Mouse (Mus musculus): ENCODE data around the gene Slc48a1.
A peak's percentile ranks its signal among the peaks of the same experiment; 100 is the strongest.

Slc48a1 gene

DNA sequence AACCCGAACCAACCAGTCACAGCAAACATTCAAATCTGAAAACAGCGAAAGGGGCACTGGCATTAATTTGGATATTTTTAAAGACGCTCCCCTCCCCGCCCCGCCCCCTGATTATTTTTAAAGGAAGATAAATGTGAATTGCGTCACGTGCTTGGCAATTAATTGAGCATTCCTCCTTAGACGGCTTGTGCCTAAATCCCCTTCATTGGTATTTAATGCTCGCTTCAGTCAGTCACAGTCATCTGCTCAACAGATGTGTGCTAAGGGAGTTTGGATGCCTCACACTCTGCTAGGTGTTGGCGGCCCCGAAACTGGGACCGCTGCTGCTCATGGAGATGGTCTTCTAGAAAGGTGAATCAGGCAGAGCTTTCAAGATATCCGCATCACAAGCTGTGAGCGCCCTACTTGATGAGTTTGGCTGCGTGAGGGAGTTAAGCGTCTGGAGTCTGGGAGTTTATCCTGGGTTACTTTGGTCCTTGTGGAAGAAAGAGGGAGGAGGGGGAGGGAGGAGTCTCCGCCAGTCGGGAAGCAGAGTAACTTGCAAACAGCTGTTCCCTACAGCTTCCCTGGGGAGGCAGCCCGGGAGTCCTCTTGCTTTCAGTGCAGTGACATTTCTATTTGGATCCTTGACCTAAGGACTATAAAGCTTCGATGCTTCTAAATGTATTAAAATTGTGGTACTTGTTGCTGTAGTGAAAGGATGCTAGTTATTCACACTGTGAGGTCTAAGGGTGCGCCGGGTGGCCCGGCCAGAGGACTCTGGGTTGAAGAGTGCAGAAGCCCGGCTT lies 3.8 kb downstream of the Slc48a1 start:
- DNase-seq (ENCODE audit: low spot score in 2 of 2): no peak

DNA sequence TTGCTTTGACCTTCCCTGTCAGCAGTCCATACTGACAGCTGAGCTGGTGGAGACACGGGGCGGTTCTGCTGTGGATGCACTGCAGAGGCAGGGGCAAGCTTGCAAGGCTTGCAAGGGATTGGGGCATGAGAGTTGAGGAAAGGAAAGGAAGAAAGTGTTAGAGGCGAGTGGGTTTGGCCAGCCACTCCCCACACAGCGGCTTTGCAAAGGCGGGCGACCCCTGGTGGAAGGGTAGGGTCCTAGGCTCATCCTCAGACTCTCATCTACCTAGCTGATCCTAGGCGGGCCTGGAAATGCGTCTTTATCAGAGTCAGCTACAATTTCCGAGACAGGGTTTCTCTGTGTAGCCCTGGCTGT lies 4.4 kb downstream of the Slc48a1 start:
- no peak for DNase-seq (ENCODE audit: low spot score in 2 of 2)

DNA sequence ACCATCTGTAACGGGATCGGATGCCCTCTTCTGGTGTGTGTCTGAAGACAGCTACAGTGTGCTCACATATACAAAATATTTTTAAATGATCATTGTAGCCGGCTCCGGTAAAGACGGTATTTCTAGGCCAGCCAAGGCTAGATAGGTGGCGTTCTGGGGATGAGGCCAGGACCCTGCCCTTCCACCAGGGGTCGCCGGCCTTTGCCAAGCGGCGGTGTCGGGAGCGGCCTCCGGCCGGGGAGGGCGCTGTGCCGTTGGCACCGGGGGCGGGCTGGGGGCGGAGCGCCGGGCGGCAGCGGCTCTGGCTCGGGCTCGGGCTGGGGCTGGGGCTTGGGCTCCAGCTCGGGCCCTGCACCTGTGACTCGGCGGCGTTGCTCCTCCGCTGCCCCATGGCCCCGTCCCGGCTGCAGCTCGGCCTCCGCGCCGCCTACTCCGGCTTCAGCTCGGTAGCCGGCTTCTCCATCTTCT lies 5.8 kb downstream of the Slc48a1 start:
- peak; percentile 70 to 71 for DNase-seq (ENCODE audit: low spot score in 2 of 2)

DNA sequence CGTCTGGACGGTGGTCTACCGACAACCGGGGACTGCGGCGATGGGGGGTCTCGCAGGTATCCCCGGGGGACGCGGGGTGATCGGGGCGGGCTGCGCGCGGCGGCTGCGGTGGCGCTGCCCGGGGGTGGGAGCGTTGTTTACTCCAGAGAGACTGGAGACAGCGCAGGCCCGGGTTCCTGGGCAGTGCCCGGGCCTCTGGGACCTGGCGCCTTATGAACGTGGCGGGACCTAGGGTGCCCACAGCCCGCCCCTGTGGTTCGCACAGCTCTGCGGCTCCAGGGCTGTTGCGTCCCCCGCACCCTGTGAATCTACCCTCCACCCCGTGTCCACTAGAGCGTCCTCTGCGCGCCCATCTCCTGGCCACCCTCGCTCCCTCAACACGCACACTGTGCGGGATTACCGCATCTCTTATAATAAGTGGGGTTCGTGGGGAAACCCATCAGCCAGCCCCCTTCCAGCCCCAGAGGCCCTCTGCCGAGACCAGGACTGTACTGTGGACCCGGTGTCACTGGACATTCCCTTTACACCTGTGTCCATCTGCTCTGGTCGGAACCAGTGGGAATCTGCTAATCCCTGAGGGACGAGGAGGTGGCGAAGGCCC lies 6.3 kb downstream of the Slc48a1 start:
- DNase-seq (ENCODE audit: low spot score in 2 of 2): no peak

DNA sequence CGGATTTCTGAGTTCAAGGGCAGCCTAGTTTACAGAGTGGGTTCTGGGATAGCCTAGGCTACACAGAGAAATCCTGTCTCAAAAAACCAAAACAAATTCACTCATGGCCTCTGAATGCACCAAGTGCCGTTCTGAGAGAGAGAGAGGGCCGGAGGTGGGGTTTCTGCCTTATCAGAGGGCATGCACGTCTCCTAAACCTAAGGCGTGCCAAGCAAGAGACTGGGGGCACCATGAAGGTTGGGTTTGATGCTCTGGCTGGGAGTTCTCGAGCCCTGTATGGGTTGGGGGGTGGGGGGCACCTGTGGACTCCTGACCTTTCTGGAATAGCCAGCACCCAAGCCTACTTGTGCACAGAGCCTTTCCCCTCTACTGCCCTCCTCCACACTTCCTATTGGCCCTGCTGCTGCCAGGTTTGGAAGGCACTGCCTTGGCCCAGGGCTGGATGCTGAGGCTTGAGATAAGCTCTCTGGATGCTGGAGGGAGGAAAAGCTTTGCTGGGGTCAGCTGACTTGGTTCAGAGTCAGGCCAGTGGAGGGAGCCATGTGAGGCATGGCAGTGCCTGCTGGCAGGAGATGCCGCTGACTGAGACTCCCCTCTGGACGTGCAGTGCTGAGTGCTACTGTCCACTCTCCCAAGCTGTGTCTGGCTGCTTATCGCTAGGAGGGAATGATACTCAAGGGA lies 7.6 kb downstream of the Slc48a1 start:
- peak in 1 of 2 experiments; percentile 39 for DNase-seq (ENCODE audit: low spot score in 2 of 2)

DNA sequence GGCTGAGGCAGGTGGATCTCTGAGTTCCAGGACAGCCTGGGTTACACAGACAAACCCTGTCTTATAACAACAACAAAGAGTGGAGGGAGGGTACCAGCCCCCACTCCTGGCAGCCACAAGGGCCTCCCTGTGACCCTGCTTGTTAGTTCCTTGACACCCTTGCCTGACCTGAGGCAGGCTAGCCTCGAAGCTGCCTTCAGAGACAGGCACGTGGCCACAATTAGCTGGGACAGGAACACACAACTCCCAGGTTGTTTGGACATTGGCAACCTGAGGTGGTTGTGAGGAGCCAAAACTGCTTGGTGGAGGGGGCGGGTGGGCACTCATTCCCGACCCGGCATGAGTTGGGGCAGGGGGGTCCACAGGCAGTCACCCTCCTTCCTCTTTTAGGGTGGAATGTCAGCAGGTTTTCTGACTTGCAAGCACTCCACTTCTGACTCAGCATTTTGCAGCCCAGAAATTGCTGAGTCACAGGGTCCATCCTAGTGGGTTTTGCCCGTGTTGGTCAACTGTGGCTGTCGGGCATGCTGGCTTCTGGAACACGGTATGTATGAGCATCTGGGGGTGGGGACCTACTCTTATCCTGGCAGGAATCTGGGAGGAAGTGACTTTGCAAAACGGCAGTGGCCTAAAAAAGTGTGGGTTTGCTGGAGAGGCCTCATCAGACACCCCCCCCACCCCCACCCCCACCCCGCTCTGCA lies 8.2 kb downstream of the Slc48a1 start:
- DNase-seq (ENCODE audit: low spot score in 2 of 2): no peak

DNA sequence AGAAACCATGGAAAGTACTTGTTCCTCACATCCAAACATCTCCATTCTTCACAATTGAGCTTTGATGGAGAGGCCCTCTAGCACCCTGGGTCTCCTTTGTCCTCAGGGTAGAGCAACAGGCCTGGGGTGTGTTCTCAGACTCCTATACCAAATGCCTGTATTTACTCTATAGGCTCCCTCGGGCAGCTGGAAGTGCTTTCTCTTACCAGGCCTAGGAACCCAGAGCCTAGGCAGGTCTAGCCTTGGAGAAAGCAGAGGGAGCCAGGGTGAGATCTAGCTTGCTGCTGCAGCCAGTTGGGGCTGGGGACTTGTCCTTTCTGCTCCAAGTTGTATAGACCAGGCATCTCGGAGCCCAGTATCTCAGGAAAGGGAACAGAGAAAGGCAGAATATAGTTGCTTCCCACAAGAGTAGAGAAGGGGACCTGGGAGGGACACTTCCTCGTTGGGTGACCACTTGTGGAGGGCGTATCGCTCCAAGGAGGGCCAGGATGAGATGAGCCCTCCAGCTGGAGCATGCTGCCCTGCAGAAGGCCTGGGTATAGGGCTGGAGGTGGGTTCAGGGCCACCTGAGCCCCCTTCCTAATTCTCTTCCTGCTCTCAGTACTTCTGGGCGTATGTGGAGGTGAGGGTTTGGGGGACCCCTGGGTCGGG lies 9.0 kb downstream of the Slc48a1 start:
- no peak for DNase-seq (ENCODE audit: low spot score in 2 of 2)

DNA sequence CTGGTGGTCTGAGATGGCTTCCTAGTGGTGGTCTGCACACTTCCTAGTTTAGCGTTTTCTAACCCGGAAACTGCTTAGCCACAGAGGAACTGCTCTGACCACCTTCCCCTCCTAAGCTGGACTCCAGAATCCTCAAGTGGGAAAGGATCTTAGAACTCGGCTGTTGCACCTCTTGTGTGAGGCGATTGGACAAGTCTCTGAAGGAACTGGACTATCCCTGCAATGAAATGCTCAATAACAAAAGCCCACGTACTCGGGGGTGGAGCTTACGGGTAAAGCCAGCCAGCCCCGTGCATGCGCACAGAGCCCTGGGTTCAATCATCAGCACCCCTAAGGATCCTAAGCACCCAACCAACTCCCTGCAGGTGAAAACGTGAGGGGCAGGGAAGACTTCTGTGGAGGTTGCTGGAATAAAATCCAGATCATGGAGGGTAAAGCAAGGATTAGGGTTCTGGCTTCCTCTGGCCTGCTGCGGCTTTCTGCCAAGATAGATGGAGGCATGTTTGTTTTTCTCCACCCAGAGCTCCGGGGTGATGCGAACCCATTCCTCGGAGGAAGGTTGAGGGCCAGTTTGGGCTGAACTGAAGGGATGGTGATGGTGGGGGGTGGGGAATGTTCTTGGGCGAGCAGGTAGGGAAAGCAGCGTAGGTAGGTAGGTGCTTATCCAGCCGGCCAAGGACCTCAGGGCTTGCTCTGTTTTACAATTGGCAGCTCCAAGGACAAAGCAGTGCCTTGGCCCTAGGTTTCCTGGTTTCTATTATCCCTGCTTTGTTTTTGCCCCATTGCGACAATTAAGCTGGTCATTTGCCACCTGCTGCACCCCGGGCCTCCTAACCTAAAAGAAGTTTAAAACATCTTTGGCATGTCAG lies 9.7 kb downstream of the Slc48a1 start:
- no peak for DNase-seq (ENCODE audit: low spot score in 2 of 2)

DNA sequence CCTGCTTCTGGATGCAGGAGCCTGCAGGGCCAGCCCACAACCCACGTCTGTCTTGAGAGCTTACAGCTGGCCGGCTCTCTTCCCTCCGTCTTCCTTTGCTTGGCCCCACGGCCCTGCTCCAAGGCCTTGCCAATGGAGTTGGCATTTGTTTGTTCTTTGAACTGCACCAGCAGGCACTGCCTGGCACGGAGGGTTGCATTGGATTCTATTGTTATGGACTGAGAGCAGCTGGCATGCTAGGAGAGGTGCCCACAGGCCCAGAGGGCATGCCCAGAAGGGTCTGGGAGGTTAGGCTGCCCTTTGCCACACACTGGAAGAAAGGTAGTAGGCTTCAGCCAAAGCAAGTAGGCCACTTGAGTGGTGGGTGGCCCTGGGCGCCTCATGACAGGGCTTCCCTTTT lies 10.5 kb downstream of the Slc48a1 start:
- DNase-seq (ENCODE audit: low spot score in 2 of 2): peak; percentile 61 to 64

DNA sequence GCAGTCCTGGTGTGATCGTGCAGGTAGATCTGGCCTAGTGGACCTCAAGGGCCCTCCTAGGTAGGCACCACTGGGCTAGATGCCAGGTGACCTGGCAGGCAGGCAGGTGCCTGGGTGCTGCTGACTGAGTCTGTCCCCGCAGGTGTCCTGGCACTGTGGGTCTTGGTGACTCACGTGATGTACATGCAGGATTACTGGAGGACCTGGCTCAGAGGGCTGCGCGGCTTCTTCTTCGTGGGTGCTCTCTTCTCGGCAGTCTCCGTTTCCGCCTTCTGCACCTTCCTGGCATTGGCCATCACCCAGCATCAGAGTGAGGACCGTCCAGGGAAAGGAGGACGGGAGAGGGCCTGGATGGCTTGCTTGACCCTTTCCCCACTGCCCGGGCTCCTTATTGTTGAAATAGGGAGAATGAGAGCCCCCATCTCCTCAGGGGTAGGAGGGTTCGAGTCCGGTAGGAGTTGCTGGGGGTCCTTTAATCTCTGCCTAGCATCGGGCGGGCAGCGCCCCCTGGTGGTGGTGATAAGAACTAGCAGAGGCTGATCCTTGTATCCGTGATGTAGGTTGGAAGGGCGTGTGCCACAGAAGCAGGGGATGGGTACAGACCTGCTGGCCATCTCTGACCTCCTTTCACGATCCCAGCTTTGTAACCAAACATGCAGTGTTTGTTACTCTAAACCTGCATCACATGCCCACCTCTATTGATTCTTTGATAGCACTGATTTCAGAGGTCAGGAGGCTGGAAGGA lies 11.6 kb downstream of the Slc48a1 start:
- DNase-seq (ENCODE audit: low spot score in 2 of 2): no peak

DNA sequence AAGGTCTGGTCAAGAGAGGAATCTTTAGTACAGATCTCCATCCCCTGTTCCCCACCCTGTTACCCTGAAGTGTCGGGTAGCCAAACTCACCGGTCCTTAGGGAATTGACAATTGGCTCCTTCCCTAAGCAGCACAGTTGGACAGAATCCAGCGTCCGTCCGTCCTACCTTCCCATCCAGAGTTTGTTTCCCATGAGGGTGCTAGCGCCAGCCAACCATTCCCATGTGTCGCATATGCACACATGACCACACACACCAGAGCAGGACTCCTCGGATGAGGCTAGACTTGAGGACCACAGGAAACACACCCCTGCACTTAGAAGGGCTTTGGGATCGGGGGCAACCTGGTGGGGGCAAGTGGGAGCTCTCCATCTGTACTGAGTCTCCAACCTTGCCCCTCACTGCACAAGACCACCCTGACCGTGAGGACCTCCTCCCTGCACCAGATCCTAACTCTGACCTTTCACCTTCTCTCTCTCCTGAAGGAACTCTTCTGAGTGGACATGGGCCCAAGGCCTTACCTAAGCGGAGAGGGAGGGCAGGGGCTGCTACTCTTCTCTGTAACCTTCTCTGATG lies 12.9 kb downstream of the Slc48a1 start:
- no peak for DNase-seq (ENCODE audit: low spot score in 2 of 2)

DNA sequence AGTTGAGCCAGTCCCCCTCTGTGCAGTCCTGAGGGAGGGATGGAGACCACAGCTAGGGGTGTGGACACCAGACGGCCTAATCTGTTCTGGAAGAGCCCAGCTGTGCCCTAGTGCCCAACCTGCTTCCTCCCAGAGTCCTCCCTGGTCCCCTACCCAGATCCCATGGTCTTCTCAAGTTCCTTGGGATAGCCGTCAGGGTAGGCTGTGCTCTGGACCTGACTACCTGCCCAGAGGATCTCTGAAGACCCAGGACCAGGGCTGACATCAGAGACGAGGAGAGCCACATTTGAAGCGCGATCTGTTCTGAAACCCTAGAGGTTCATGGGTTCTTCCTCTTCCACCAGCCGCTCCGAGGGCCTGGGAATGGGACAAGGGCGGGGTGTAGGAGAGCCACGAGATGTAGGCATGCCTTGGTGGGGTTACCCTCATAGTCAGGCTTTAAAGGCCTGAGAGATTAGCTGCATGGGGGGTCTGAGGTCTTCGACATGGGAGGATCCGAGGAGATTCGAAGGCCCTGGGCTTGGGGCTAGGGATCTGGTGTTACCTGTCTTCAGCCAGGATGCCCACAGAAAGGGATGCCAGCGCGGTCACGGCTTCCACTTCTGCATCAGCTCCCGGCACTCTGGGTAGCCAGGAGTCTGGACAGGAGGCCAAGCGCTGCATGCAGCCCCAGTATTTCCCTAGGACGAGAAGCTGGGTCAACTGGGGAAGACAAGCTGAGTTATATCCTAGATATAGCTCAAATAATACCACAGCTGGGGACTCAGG lies 15.2 kb downstream of the Slc48a1 start:
- no peak for DNase-seq (ENCODE audit: low spot score in 2 of 2)

DNA sequence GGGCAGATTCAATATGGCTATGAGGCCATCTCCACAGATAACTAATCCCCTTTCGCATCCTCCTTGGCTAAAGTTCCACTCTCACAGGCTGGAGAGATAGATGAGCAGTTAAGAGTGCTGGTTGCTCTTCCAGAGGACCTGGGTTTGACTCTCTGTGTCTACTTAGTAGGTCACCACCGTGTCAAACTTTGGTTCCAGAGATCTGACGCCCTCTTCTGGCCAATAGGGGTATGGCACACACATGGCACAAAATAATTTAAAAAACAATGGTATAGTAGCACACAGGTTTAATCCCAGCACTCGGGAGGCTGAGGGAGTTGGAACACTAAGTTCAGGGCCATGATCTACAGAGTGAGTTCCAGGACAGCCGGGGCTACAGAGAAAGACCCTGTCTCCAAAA lies 15.9 kb downstream of the Slc48a1 start:
- no peak for DNase-seq (ENCODE audit: low spot score in 2 of 2)

DNA sequence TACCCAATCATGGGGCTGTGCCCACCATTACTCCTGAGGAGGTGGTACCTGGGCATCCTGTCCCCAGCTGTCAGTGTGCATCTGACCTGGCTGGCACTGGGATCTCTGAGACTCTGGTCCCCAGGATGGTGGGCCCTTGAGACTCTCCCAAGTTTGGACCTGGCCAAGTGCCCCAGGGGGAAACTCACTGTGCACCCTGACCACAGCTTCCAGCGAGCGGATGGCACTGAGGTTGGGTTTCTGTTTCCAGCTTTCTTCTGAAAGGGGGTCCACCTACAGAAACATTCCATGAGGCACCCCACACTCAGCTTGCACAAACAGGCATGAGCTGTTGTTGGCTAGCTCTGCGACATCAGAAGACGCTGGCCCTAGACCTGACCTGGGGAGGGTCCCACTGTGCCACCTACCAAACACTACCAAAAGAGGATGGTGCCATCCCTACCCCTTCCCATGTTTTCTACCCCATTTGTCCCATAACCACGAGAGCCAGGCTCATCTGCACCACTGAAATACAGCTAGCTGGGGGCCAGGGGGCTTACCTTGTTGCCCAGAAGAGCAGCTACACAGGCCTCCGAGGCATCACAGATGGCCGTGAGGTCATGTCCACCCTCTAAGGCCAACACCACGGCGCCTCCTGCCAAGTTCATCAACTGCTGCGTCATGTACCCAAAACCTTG lies 17.4 kb downstream of the Slc48a1 start:
- no peak for DNase-seq (ENCODE audit: low spot score in 2 of 2)

DNA sequence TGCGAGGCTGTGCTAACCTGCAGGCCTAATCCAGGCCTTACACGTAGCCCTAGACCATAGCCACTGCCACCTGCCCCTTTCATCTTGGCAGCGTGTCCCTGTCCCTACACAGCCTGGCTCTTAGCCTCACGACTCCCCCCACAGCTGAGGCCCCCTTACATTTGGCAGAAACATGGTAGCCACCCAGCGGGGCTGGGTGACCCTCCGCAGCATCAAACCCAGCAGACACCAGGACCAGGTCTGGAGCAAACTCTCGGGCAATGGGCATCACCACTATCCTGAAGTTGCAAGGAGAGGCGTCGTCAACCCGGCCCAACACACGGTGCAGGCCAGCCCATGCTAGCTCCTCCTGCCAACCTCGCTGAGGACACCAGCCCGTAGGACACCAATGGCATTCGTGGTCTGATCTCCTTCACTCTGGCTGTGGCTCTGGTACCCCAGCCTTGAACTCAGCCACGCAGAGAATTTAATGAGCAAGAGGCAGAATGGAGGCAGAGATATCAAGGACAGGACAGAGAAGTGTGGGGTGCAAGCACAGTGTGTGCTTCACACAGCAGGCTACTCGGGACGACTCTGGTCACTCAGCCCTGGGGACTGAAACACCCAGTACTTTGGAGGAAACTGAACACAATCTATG lies 18.5 kb downstream of the Slc48a1 start:
- DNase-seq (ENCODE audit: low spot score in 2 of 2): no peak

DNA sequence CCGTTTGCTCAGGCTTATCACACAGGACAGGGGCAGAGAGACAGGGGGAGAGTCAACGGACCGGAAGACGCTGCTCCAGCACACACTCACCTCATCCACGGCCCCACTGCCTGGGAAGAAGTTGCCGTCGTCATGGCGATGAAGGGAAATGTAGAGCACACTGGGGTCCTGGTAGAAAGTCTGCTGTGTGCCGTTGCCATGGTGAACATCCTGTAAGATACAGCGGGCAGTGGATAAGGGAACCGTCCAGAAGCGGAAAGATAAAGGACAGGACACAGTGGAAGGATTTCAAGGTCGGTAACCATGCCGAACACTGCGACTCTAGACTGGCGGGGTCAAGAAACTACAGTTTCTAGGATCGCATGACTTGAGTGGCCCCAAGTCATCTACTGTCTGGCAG lies 19.8 kb downstream of the Slc48a1 start:
- no peak for DNase-seq (ENCODE audit: low spot score in 2 of 2)

DNA sequence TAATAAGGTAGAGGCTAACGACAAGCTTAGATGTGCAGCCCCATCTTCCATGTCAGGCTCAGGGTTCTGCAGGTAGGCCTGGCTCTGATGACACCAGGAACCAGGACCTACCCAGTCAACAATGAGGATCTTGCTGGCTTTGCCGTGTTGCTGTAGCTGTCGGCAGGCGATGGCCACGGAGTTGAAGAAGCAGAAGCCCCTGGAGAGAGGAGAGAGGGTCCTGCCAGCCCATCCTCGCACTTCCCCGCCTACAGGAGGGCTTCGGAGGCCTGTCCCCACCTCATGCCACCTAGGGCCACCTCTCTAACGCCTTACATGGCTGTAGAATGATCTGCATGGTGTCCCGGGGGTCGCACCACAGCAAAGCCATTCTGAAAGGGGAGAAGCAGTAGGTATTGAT lies 21.1 kb downstream of the Slc48a1 start:
- no peak for DNase-seq (ENCODE audit: low spot score in 2 of 2)

DNA sequence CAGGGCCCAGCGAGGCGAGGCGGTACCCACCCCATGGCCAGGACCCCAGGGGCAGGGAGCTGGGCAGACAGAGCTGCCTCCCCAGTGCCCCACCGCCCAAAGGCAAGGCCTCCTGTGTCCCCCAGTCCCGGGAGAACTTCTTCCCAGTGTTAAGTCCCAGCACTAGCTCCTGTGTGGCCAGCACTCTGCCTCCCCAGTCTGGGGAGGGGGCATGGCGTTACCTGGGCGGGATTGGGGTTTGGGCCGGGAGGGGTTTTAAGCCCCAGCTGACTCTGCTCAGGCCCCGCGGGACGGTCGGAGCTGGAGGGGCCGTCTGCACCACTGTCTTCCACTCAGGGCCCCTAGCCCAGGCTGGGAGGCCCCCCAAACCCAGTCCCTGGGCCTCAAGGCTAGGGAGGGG lies 22.5 kb downstream of the Slc48a1 start:
- DNase-seq (ENCODE audit: low spot score in 2 of 2): no peak

All from right cerebral cortex, postnatal 36 days (tissue).